Mouse (Mus musculus): ENCODE measurements around the gene Abhd16b.

The Abhd16b gene

GRCm38 (mm10) chr2:181541761-181542380, 48.9 kb downstream of the Abhd16b start:
- no peak for DNase-seq (ENCODE audit: inconsistent ontology term)
